Mouse (Mus musculus): ENCODE measurements around the gene Glp2r. TPM values are rescaled to one million over a fixed set of nuclear protein-coding genes. Genes with fewer than 3 reads are reported as not detected.

Glp2r gene
- polyA plus RNA-seq, 1 experiment: not detected

DNA sequence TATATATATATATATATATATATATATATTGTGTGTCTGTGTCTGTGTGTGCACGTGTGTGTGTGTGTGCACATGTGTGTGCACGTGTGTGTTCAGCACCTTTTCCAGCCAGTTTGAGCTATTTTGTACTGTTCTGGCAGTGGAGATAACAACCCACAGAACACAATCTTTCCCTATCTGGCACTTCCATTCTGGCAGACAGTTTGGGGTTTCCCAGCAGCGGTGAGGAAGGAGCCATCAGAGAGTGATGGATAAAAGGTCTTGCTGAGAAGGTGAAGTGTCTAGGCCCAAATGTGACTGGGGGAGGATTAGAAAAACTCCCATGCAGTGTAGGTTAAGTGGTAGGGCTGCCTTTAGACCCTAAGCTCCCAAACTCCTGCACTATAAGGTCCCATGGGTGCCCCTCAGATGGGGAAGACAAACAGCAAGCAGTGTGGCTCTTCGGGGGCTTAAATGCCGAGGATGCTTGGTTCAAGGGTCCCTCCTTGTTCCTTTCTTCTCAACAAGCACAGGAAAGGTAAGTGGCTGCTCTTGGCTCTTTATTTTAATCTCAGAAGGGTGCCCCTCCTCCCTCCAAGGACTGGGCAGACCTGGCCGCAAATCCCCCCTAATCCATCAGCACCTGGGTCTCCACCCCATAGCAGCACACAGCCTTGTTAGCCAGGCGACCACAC lies 76.1 kb downstream of the Glp2r start, which contains the start of gene Rcvrn:
Gene Rcvrn (plus strand): TSS at position 624 of the 674 bp plus-strand sequence.
- H3K9ac ChIP-seq (ENCODE audit: low read depth, poor library complexity, severe bottlenecking): no peak within 1 kb of the TSS
- H3K4me3 ChIP-seq (ENCODE audit: low read depth, low read length): no peak within 1 kb of the TSS
- H3K36me3 ChIP-seq (ENCODE audit: control insufficient read depth, insufficient read depth, low read length, poor library complexity, severe bottlenecking): no peaks in the 10 kb centered on the region
- no peaks in the 10 kb centered on the region for H3K9me3 ChIP-seq (replicated peaks; ENCODE audit: control insufficient read depth, insufficient read depth, low read length, poor library complexity, severe bottlenecking)
- no peak within 1 kb of the TSS for H3K27ac ChIP-seq (ENCODE audit: insufficient read depth, low read length)
- H3K4me1 ChIP-seq (ENCODE audit: control insufficient read depth, insufficient read depth, low read length): no peaks in the 10 kb centered on the region
- no peak for TF ChIP-seq EP300 (IDR thresholded peaks at IDR 0.05; ENCODE audit: insufficient read depth, low read depth, low read length)
- TF ChIP-seq POLR2A (IDR thresholded peaks at IDR 0.05; ENCODE audit: insufficient read depth, low read length): no peak
- no peak for TF ChIP-seq CTCF (IDR thresholded peaks at IDR 0.05; ENCODE audit: low read depth, low read length)
- H3K27me3 ChIP-seq (ENCODE audit: control insufficient read depth, insufficient read depth, low read length, poor library complexity, severe bottlenecking): no peaks in the 10 kb centered on the region

DNA sequence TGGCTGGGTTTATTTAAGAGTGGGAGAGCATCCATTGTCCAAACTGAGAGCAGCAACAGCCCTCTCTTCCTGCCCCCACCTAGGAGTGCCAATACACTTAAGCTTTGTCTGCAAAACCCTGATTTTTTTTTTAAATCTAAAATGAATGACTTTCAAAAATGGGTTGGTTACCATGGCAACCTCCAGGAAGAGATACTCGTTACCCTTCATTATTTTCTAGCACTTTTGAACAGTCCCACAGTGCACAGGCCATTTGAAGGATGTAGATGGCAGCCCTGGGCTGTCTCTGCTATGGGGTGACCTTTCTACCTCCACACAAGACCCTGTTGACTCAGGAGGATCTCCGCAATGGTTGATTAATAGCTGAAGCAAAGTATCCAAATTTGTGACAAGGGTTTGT lies 84.8 kb downstream of the Glp2r start:
- Histone ChIP-seq H3K4me3 (ENCODE audit: low read depth, low read length) (no peak overlapping the region), H3K36me3 (ENCODE audit: control insufficient read depth, insufficient read depth, low read length, poor library complexity, severe bottlenecking) (no peaks in the 10 kb centered on the region), H3K27ac (ENCODE audit: insufficient read depth, low read length) (no peak overlapping the region), H3K4me1 (ENCODE audit: control insufficient read depth, insufficient read depth, low read length) (no peaks in the 10 kb centered on the region), H3K9ac (ENCODE audit: low read depth, poor library complexity, severe bottlenecking) (no peak overlapping the region), H3K27me3 (ENCODE audit: control insufficient read depth, insufficient read depth, low read length, poor library complexity, severe bottlenecking) (no peaks in the 10 kb centered on the region), H3K9me3 (replicated peaks; ENCODE audit: control insufficient read depth, insufficient read depth, low read length, poor library complexity, severe bottlenecking) (no peaks in the 10 kb centered on the region)
- no peak for TF ChIP-seq EP300 (IDR thresholded peaks at IDR 0.05; ENCODE audit: insufficient read depth, low read depth, low read length)
- TF ChIP-seq POLR2A (IDR thresholded peaks at IDR 0.05; ENCODE audit: insufficient read depth, low read length): no peak
- TF ChIP-seq CTCF (IDR thresholded peaks at IDR 0.05; ENCODE audit: low read depth, low read length): no peak

DNA sequence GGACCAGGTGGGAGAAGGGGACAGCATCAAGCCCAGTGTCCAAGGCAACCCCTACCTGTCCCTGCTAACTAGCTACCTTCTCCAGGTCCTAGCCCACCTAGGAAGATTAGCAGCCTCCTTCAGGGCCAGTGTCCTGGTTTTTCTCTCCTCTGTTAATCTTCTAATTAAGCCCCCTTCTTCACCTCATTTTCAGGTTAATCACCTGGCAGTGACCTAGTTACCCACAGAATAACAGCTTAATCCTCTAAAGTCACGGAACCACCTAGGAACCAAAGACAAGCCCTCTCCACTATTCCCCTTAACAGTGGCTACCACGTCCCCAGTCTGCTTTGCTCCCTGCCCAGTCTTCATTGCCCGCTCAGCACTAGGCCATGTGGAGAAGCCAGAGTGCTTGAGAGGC lies 89.1 kb downstream of the Glp2r start:
- TF ChIP-seq CTCF (IDR thresholded peaks at IDR 0.05; ENCODE audit: low read depth, low read length) (no peak), POLR2A (IDR thresholded peaks at IDR 0.05; ENCODE audit: insufficient read depth, low read length) (no peak), EP300 (IDR thresholded peaks at IDR 0.05; ENCODE audit: insufficient read depth, low read depth, low read length) (no peak)
- Histone ChIP-seq H3K4me3 (ENCODE audit: low read depth, low read length) (no peak overlapping the region), H3K9ac (ENCODE audit: low read depth, poor library complexity, severe bottlenecking) (no peak overlapping the region), H3K4me1 (ENCODE audit: control insufficient read depth, insufficient read depth, low read length) (no peaks in the 10 kb centered on the region), H3K27ac (ENCODE audit: insufficient read depth, low read length) (no peak overlapping the region), H3K36me3 (ENCODE audit: control insufficient read depth, insufficient read depth, low read length, poor library complexity, severe bottlenecking) (no peaks in the 10 kb centered on the region), H3K9me3 (replicated peaks; ENCODE audit: control insufficient read depth, insufficient read depth, low read length, poor library complexity, severe bottlenecking) (no peaks in the 10 kb centered on the region), H3K27me3 (ENCODE audit: control insufficient read depth, insufficient read depth, low read length, poor library complexity, severe bottlenecking) (no peaks in the 10 kb centered on the region)

DNA sequence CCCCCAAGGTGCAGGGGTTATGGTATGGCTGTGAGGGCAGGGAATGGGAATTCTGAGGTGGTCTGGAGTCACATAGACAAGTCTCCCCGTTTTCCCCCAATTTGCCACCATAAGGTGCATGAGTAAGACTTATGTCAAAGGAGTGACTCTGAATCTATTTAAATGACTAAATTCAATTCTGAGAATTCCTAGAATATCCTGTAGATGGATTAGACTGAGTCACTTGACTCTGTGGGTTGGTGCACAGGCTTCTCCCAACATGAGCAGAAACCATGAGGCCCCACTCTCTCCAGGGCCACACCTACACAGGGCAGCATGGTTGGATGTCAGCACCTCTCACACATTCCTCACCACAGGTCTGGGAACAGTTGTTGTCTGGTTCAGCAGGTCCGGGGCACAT lies 91.0 kb downstream of the Glp2r start:
- Histone ChIP-seq H3K9ac (ENCODE audit: low read depth, poor library complexity, severe bottlenecking) (no peak overlapping the region), H3K9me3 (replicated peaks; ENCODE audit: control insufficient read depth, insufficient read depth, low read length, poor library complexity, severe bottlenecking) (no peaks in the 10 kb centered on the region), H3K4me1 (ENCODE audit: control insufficient read depth, insufficient read depth, low read length) (no peaks in the 10 kb centered on the region), H3K4me3 (ENCODE audit: low read depth, low read length) (no peak overlapping the region), H3K27ac (ENCODE audit: insufficient read depth, low read length) (no peak overlapping the region), H3K36me3 (ENCODE audit: control insufficient read depth, insufficient read depth, low read length, poor library complexity, severe bottlenecking) (no peaks in the 10 kb centered on the region), H3K27me3 (ENCODE audit: control insufficient read depth, insufficient read depth, low read length, poor library complexity, severe bottlenecking) (no peaks in the 10 kb centered on the region)
- TF ChIP-seq EP300 (IDR thresholded peaks at IDR 0.05; ENCODE audit: insufficient read depth, low read depth, low read length): no peak
- no peak for TF ChIP-seq CTCF (IDR thresholded peaks at IDR 0.05; ENCODE audit: low read depth, low read length)
- TF ChIP-seq POLR2A (IDR thresholded peaks at IDR 0.05; ENCODE audit: insufficient read depth, low read length): no peak

DNA sequence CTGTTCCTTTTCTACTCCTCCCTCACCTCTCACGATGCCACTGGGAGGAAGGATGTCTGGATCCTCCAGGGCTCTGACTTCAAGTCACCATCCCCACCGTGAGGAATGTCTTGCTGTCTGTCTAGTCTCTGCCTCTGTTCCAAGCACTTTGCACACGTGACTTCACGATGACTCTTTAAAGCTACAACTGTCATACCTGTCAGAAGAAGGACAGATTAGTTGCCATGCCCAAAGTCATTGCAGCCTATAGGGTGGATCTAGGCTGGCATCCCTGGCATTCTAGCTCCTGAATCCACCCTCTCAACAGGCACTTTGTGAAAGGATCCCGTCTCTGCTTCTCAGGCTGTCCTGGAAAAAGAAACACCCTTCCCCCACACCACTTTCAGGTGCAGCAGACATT lies 91.7 kb downstream of the Glp2r start:
- Histone ChIP-seq H3K9me3 (replicated peaks; ENCODE audit: control insufficient read depth, insufficient read depth, low read length, poor library complexity, severe bottlenecking) (no peaks in the 10 kb centered on the region), H3K9ac (ENCODE audit: low read depth, poor library complexity, severe bottlenecking) (no peak overlapping the region), H3K36me3 (ENCODE audit: control insufficient read depth, insufficient read depth, low read length, poor library complexity, severe bottlenecking) (no peaks in the 10 kb centered on the region), H3K4me3 (ENCODE audit: low read depth, low read length) (no peak overlapping the region), H3K4me1 (ENCODE audit: control insufficient read depth, insufficient read depth, low read length) (no peaks in the 10 kb centered on the region), H3K27ac (ENCODE audit: insufficient read depth, low read length) (no peak overlapping the region), H3K27me3 (ENCODE audit: control insufficient read depth, insufficient read depth, low read length, poor library complexity, severe bottlenecking) (no peaks in the 10 kb centered on the region)
- TF ChIP-seq CTCF (IDR thresholded peaks at IDR 0.05; ENCODE audit: low read depth, low read length) (no peak), POLR2A (IDR thresholded peaks at IDR 0.05; ENCODE audit: insufficient read depth, low read length) (no peak), EP300 (IDR thresholded peaks at IDR 0.05; ENCODE audit: insufficient read depth, low read depth, low read length) (no peak)
